Mouse (Mus musculus) brain, embryonic 14.5 days (tissue): ENCODE results near the gene Spint1. TPM values are rescaled to one million over a fixed set of nuclear protein-coding genes. Genes with fewer than 3 reads are reported as not detected.
A peak's percentile ranks its signal among the peaks of the same experiment; 100 is the strongest.

ENCODE experiments used
- DNase-seq: peaks from one replicate; pipeline ENCODE4 v3.0.0-alpha.2; 2011; ENCODE audit warnings: low read depth
- CTCF ChIP-seq: fragments of 200-500 bp; IDR thresholded peaks from 2 replicates; pipeline ENCODE4 v1.5.1; 2012; ENCODE audit warnings: inconsistent platforms, mild to moderate bottlenecking, moderate library complexity, borderline replicate concordance; ENCODE audit not compliant: insufficient read depth, insufficient read length; ENCODE audit errors: extremely low read depth
- POLR2A ChIP-seq: fragments of 200-500 bp; IDR thresholded peaks from 2 replicates; pipeline ENCODE4 v1.6.1; 2012; ENCODE audit warnings: mild to moderate bottlenecking, inconsistent platforms, borderline replicate concordance; ENCODE audit not compliant: poor library complexity, insufficient read depth, insufficient read length, severe bottlenecking; ENCODE audit errors: extremely low read depth
- polyA plus RNA-seq: library from polyadenylated mRNA; depleted of rRNA; stranded (reverse); fragments of >200 nt; gene quantifications from 2 replicates; pipeline ENCODE4 v1.2.3, GENCODE M21; 2012; rRNA removed

Spint1 gene
- polyA plus RNA-seq, 1 experiment: 1.6 TPM

GRCm38 (mm10) chr2:119298330-119298729 lies 61.2 kb downstream of the Spint1 start:
- TF ChIP-seq POLR2A: no peak
- peak; percentile 82 for TF ChIP-seq CTCF
- peak; percentile 79 for DNase-seq

- TF ChIP-seq POLR2A (no peak), CTCF (no peak)
Observed at GRCm38 (mm10) chr2:119298839-119299238, 61.7 kb downstream of the Spint1 start.

More at GRCm38 (mm10) chr2:119298839-119299238, 61.7 kb downstream of the Spint1 start:
- no peak for DNase-seq

Other genes starting within 250 kb of the Spint1 start
- 20.9 and 23.0 TPM in 2 replicates for gene Ccdc32, start 208.0 kb upstream of the Spint1 start, polyA plus RNA-seq
- 8.0 and 8.4 TPM in 2 replicates for gene Rpusd2, start 202.6 kb upstream of the Spint1 start, polyA plus RNA-seq
- 2.4 and 3.3 TPM in 2 replicates for gene Knl1, start 190.2 kb upstream of the Spint1 start, polyA plus RNA-seq
- 11.9 and 16.4 TPM in 2 replicates for gene Rad51, start 124.6 kb upstream of the Spint1 start, polyA plus RNA-seq
- 35.3 and 35.4 TPM in 2 replicates for gene Rmdn3, start 80.3 kb upstream of the Spint1 start, polyA plus RNA-seq
- 5.3 and 6.3 TPM in 2 replicates for gene Gchfr, start 69.6 kb upstream of the Spint1 start, polyA plus RNA-seq
- gene Gm14137, start 62.9 kb upstream of the Spint1 start, polyA plus RNA-seq: 0.03 TPM in 2 replicates
- 69.2 and 132 TPM in 2 replicates for gene Zfyve19, start 28.7 kb upstream of the Spint1 start, polyA plus RNA-seq
- 25.7 and 32.4 TPM in 2 replicates for gene Dnajc17, start 28.6 kb upstream of the Spint1 start, polyA plus RNA-seq
- not detected in 2 replicates for gene Ppp1r14d, start 7.5 kb upstream of the Spint1 start, polyA plus RNA-seq
- gene Rhov, start 33.9 kb downstream of the Spint1 start, polyA plus RNA-seq: 9.1 and 13.5 TPM in 2 replicates
- 26.0 and 28.6 TPM in 2 replicates for gene Vps18, start 51.4 kb downstream of the Spint1 start, polyA plus RNA-seq
- 5.9 and 9.0 TPM in 2 replicates for gene Dll4, start 88.4 kb downstream of the Spint1 start, polyA plus RNA-seq
- gene Chac1, start 113.9 kb downstream of the Spint1 start, polyA plus RNA-seq: 5.4 and 6.1 TPM in 2 replicates
- 11.9 and 15.2 TPM in 2 replicates for gene Ino80, start 240.3 kb downstream of the Spint1 start, polyA plus RNA-seq